Mouse (Mus musculus): ENCODE data around the gene Gm4981.
A peak's percentile ranks its signal among the peaks of the same experiment; 100 is the strongest.
"Not testable (repeated sequence)": the region's sequence is repeated elsewhere in the genome, so short reads cannot be mapped to it uniquely, and the experiment has no call there.

Gm4981 gene

GRCm38 (mm10) chr10:58236613-58237012 lies at the start of gene Gm4981:
Gene Gm4981, minus strand, starts transcription at chr10:58236701.
- no peak for DNase-seq (ENCODE audit: extremely low spot score, low read depth, low spot score)

DNA sequence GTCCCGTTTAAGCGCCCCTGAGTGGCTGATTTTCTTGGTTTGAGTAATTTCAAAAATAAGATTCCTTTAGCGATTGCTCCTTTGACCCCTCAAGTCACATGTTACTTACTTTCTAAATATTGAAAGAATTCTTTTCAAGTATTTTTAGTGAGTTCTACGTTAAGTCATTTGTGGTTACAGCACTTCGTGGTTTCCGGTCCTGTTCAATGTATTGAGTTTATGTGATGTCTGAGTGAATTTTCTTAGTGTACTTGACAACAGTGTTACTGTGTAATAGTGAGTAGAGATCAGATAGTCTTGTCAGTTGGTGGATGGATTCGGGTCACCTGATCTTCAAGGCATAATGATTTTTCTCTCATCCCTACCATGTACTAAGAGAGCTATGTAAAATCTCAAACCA lies 45.7 kb upstream of the Gm4981 start:
- DNase-seq (ENCODE audit: extremely low spot score, low read depth, low spot score): no peak

GRCm38 (mm10) chr10:58258466-58258865 lies 22.0 kb upstream of the Gm4981 start:
- DNase-seq (ENCODE audit: extremely low spot score, low read depth, low spot score): no peak

- no peak for DNase-seq (ENCODE audit: extremely low spot score, low read depth, low spot score)
These were observed 19.5 kb upstream of the Gm4981 start for GRCm38 (mm10) chr10:58255954-58256353.

- DNase-seq (ENCODE audit: extremely low spot score, low read depth, low spot score): peak; percentile 80
These were observed 18.9 kb upstream of the Gm4981 start, which contains the start of gene Gcc2 for GRCm38 (mm10) chr10:58255213-58255892. Gene Gcc2, plus strand, starts transcription at chr10:58255497.

GRCm38 (mm10) chr10:58254635-58255175 lies 18.2 kb upstream of the Gm4981 start:
- DNase-seq (ENCODE audit: extremely low spot score, low read depth, low spot score): no peak

DNA sequence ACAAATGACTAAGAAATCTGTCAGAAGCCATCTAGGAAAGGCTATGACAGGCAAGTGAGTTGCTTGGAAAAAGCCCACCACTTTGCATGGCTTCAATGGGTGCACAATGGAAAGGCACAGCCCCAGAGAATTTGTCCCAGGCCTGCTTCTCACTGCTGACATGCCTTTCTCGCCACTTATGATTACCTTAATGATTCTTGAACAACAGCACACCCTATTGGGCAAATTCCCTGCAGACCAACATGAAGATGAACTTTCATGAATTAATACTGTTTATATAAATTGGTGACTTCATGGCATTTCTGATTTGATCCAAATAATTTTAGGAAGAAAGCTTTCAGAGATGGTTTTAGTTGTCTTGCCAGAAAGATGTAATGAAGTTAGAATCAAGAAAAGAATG lies 13.0 kb upstream of the Gm4981 start:
- no peak for DNase-seq (ENCODE audit: extremely low spot score, low read depth, low spot score)

GRCm38 (mm10) chr10:58238984-58239740 lies 2.7 kb upstream of the Gm4981 start:
- DNase-seq (ENCODE audit: extremely low spot score, low read depth, low spot score): not testable (repeated sequence)

DNA sequence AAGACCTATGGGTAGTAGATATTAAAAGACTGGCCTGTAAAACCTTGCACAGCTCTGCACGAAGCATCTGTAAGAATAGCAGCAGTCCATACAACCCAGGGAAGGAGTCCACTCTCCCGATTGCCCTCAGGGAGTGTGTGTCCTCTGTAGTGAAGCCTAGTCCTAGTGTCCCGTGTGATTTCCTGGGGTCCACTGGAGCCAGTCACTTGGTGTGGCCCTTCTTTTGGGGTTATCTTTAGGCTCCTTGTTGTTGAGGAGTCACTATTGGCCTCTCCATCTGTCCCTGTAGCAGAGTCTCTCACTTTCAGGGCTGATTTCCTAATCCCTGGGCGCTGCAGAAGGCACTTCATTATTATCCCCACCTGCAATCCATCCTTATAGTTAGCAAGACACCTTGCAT lies 1.5 kb downstream of the Gm4981 start:
- DNase-seq (ENCODE audit: extremely low spot score, low read depth, low spot score): not testable (repeated sequence)

GRCm38 (mm10) chr10:58233740-58234121 lies 2.8 kb downstream of the Gm4981 start:
- not testable (repeated sequence) for DNase-seq (ENCODE audit: extremely low spot score, low read depth, low spot score)

- DNase-seq (ENCODE audit: extremely low spot score, low read depth, low spot score): not testable (repeated sequence)
These were observed 3.3 kb downstream of the Gm4981 start for GRCm38 (mm10) chr10:58233054-58233739.

DNA sequence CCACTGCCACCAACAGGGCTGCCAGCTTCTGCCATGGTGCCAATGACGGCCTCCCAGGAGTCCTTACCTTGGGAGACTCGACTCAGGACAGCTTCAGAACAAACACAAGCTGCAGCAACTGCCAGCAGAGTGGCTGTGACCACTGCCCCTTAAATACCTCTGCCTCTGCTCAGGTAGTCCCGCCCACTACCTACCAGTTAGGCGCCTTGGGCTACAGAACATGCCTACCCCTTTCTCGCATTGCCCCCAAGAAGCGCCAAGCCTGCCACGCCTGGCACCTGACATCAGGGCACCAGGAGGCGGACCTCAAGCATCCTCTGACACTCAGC lies 3.9 kb downstream of the Gm4981 start, which contains the start of gene Duxf3:
Gene Duxf3, minus strand, starts transcription at position 35 of the 329 bp plus-strand sequence.
- not testable (repeated sequence) for DNase-seq (ENCODE audit: extremely low spot score, low read depth, low spot score)

DNA sequence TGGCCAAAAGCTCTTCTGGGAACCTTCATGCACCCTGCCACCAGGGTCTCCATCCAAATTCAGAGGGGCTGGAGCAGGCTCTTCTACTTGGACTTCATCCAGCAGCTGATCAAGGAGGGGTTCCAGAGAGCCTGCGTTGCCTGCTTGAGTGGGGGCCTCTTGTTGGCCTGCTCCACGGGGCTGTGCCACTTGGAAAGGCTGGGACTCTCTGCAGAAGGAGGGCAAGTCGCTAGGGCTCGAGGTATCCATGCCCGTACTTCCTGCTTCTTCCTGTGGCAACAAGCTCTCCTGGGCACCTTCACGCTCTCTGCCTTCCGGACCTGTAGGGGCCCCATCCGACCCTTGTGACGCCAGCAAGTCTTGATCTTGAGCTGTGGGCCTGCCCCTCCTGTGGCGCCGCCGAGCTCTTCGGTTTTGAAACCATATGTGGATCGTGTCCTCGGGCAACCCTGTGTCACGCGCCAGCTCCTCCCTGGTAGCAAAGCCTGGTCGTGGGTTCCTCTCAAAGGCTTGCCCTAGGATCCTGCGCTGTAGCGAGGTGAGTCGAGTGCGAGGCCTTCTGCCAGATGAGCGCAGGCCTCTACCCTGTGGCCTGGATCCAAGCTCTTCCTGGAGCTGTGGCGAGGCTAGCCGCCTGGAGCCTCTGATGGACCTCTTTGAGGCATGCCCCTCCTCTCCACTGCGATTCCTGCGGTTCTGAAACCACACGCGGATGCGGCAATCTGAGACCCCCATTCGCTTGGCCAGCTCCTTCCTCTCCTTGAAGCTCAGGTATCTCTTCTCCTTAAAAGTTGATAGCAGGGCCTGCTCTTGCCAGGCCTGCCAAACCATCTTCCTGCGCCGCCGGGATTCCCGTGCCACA lies 4.5 kb downstream of the Gm4981 start:
- DNase-seq (ENCODE audit: extremely low spot score, low read depth, low spot score): not testable (repeated sequence)

GRCm38 (mm10) chr10:58231088-58231487 lies 5.4 kb downstream of the Gm4981 start:
- DNase-seq (ENCODE audit: extremely low spot score, low read depth, low spot score): not testable (repeated sequence)

DNA sequence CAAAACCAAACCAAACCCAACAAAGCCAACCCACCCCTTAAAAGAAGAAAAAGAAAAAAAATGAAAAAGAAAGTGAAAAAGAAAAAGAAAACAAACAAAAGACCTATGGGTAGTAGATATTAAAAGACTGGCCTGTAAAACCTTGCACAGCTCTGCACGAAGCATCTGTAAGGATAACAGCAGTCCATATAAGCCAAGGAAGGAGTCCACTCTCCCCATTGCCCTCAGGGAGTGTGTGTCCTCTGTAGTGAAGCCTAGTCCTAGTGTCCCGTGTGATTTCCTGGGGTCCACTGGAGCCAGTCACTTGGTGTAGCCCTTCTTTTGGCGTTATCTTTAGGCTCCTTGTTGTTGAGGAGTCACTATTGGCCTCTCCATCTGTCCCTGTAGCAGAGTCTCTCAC lies 6.5 kb downstream of the Gm4981 start:
- DNase-seq (ENCODE audit: extremely low spot score, low read depth, low spot score): not testable (repeated sequence)

DNA sequence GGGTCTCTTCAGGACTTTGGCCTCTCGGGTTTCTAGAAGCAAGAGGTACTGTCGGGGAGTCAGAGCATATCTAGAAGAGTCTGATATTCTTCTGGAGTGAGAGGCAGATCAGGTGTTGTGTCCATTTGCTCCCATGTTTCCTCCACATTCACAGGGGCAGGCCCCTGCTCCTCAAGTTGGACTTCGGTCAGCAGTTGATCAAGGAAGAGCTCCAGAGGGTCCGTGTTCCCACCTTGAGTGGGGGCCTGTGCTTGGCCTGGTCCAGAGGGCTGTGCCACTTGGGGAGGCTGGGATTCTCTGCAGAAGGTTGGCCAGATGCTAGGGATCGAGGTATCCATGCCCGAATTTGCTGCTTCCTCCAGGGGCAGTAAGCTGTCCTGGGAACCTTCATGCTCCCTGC lies 8.7 kb downstream of the Gm4981 start:
- DNase-seq (ENCODE audit: extremely low spot score, low read depth, low spot score): not testable (repeated sequence)

- not testable (repeated sequence) for DNase-seq (ENCODE audit: extremely low spot score, low read depth, low spot score)
These were observed 10.1 kb downstream of the Gm4981 start for GRCm38 (mm10) chr10:58226357-58226756.

DNA sequence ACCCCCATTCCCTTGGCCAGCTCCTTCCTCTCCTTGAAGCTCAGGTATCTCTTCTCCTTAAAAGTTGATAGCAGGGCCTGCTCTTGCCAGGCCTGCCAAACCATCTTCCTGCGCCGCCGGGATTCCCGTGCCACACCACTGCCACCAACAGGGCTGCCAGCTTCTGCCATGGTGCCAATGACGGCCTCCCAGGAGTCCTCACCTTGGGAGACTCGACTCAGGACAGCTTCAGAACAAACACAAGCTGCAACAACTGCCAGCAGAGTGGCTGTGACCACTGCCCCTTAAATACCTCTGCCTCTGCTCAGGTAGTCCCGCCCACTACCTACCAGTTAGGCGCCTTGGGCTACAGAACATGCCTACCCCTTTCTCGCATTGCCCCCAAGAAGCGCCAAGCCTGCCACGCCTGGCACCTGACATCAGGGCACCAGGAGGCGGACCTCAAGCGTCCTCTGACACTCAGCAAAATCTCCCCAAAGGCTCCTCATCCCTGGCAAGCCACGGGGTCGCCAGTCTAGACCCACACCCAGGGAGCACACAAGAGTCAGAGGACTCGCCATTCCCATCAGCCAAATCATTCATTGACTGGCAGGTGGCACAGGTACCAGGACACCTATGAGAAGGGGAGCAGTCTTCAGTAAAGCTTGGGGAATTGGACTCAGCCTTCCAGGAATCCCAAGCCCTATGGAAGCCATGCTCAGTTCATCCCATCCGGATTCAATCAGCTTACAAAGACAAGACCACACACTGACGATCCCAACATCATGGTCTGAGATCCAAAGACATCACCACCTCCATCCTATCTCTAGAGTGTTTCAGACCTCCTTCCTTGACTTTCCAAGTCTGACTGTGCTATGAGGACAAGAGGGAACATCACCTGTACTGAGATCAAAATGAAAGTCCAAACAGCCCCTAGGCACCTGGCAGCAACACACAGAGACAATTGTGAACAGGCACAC lies 11.4 kb downstream of the Gm4981 start, which contains the start of gene AW822073:
Gene AW822073, minus strand, starts transcription at position 104 of the 959 bp plus-strand sequence.
- not testable (repeated sequence) for DNase-seq (ENCODE audit: extremely low spot score, low read depth, low spot score)

Measured in hindlimb bud, embryonic 11.5 days (tissue).